In genomic region chr4:140906827-140907280, GRCm38 (mm10) we compare ENCODE assay signal across 7 mouse cellular contexts. TPM values are rescaled to one million over a fixed set of nuclear protein-coding genes. Genes with fewer than 3 reads are reported as not detected.
DNase-seq lines count a peak whose midpoint lies in the region; ATAC-seq and TF ChIP-seq lines count a peak whose summit lies in the region.

No protein-coding gene starts in this region.

- H3K4me1 ChIP-seq in kidney, embryonic 16.5 days (ENCODE audit: insufficient read depth, low read length) = peaks cover 29% of the 10 kb centered on the region
- H3K4me1 ChIP-seq in hindbrain, embryonic 14.5 days (replicated peaks; ENCODE audit: control insufficient read depth, insufficient read depth, low read length) = peaks cover 14% of the 10 kb centered on the region
- H3K4me1 ChIP-seq in olfactory bulb, adult 2 months (ENCODE audit: control insufficient read depth, insufficient read depth, low read length) = peaks cover 32% of the 10 kb centered on the region

- no peak for DNase-seq in kidney, postnatal 36 days
- DNase-seq in ovary, postnatal 36 days (ENCODE audit: low spot score) = peak; percentile 3
- no peak for DNase-seq in ovary, postnatal 14 days (ENCODE audit: low spot score)
- no peak for DNase-seq in hindbrain, embryonic 14.5 days (ENCODE audit: low spot score)
- no peak for DNase-seq in layer of hippocampus, adult 8-10 months (ENCODE audit: low spot score in 2 of 2)

- H3K9ac ChIP-seq in kidney, embryonic 16.5 days (replicated peaks; ENCODE audit: low read length) = peak overlapping the region; percentile 3; the same call in 1 of the 2 replicates
- no peak overlapping the region for H3K9ac ChIP-seq in hindbrain, embryonic 14.5 days

- no peak for TF ChIP-seq POLR2A in olfactory bulb, adult 2 months (IDR thresholded peaks at IDR 0.05; ENCODE audit: insufficient read depth, low read depth, low read length)

- no peaks in the 10 kb centered on the region for H3K36me3 ChIP-seq in kidney, embryonic 16.5 days (ENCODE audit: insufficient read depth, low read length)
- H3K36me3 ChIP-seq in hindbrain, embryonic 14.5 days (replicated peaks; ENCODE audit: control insufficient read depth, insufficient read depth) = no peaks in the 10 kb centered on the region

- H3K27me3 ChIP-seq in kidney, embryonic 16.5 days (ENCODE audit: insufficient read depth, low read length) = no peaks in the 10 kb centered on the region; the same call in 1 of the 2 replicates
- peaks cover 44% of the 10 kb centered on the region for H3K27me3 ChIP-seq in hindbrain, embryonic 14.5 days (ENCODE audit: control insufficient read depth, insufficient read depth, low read length)

- peak overlapping the region; percentile 62 for H3K4me2 ChIP-seq in kidney, embryonic 16.5 days (replicated peaks; ENCODE audit: low read depth, low read length)
- peak overlapping the region; percentile 57 for H3K4me2 ChIP-seq in hindbrain, embryonic 14.5 days (replicated peaks)

- 31% methylated on average over 11 of the region's 11 CpGs for WGBS in kidney, embryonic 16.5 days
- 50% methylated on average over 11 of the region's 11 CpGs for WGBS in hindbrain, embryonic 14.5 days
- 82% methylated on average over 11 of the region's 11 CpGs for WGBS in olfactory bulb, adult 2 months

- H3K4me3 ChIP-seq in kidney, embryonic 16.5 days (ENCODE audit: low read length) = peak overlapping the region; percentile 47
- no peak overlapping the region for H3K4me3 ChIP-seq in hindbrain, embryonic 14.5 days (replicated peaks; ENCODE audit: low read length)
- peak overlapping the region; percentile 66; the same call in 1 of the 2 replicates for H3K4me3 ChIP-seq in olfactory bulb, adult 2 months (ENCODE audit: insufficient read depth, low read depth, low read length)

- no peak for TF ChIP-seq CTCF in olfactory bulb, adult 2 months (IDR thresholded peaks at IDR 0.05; ENCODE audit: insufficient read depth, low read depth, low read length)

- peak; percentile 31; the same call in 1 of the 2 replicates for ATAC-seq in kidney, embryonic 16.5 days (ENCODE audit: low FRiP score, low TSS enrichment)
- no peak for ATAC-seq in hindbrain, embryonic 14.5 days (ENCODE audit: low FRiP score)

- no peak overlapping the region for H3K27ac ChIP-seq in kidney, embryonic 16.5 days (ENCODE audit: low read length)
- no peak overlapping the region for H3K27ac ChIP-seq in hindbrain, embryonic 14.5 days
- no peak overlapping the region for H3K27ac ChIP-seq in olfactory bulb, adult 2 months (ENCODE audit: insufficient read depth, low read depth, low read length)

- no peaks in the 10 kb centered on the region for H3K9me3 ChIP-seq in kidney, embryonic 16.5 days (ENCODE audit: low read length)
- no peaks in the 10 kb centered on the region for H3K9me3 ChIP-seq in hindbrain, embryonic 14.5 days (ENCODE audit: control insufficient read depth, low read length)

RNA-seq across cellular contexts. Expression of gene Padi2, which starts 0.7 kb away (rescaled TPM):
- polyA plus RNA-seq in kidney, embryonic 16.5 days (2015; fragmentation: Nextera tagmentation; extraction: Ambion mirVana) = 18.1 and 24.3 TPM in 2 replicates
- 0.74 and 1.5 TPM in 2 replicates for polyA plus RNA-seq in hindbrain, embryonic 14.5 days (2014; fragmentation: Nextera tagmentation; extraction: Ambion mirVana)
- not detected in 2 replicates for polyA plus RNA-seq in olfactory bulb, adult 2 months (2012; ENCODE audit: insufficient read depth, insufficient read length, low replicate concordance, missing spikeins)
- total RNA-seq in layer of hippocampus, adult 8-10 months (2022) = 10 to 100 TPM; 25.4 to 44.6 (median 32.6) TPM

RNA-seq across cellular contexts. Expression of gene Sdhb, which starts 54.1 kb away (rescaled TPM):
- polyA plus RNA-seq in kidney, embryonic 16.5 days (2015; fragmentation: Nextera tagmentation; extraction: Ambion mirVana) = 520 and 550 TPM in 2 replicates
- 482 and 502 TPM in 2 replicates for polyA plus RNA-seq in hindbrain, embryonic 14.5 days (2014; fragmentation: Nextera tagmentation; extraction: Ambion mirVana)
- polyA plus RNA-seq in olfactory bulb, adult 2 months (2012; ENCODE audit: insufficient read depth, insufficient read length, low replicate concordance, missing spikeins) = not detected in 2 replicates
- 100 to 1,000 TPM; 169 to 190 (median 176) TPM for total RNA-seq in layer of hippocampus, adult 8-10 months (2022)
